Mouse (Mus musculus): ENCODE results near the gene Gpha2.

Gene Gpha2

DNA sequence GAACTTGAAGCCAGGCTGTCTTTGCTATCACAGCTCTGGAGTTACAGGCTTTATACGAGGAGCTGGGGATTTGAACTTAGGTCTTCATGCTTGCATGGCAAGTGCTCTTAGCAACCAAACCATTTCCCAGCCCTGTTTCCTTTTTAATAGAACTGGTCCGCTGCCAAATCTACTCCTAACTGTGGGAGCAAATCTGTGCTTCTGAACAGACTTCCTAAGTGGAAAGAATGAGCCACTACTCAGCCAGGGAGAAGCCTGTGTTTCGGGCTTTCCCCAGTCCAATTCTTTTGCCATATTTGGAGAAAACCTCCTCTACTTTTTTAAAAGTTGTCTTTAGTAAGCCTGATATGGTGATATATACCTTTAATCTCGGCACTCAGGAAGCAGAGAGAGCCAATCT lies 46.6 kb downstream of the Gpha2 start:
- no peak for DNase-seq (ENCODE audit: low read depth, low spot score)

DNA sequence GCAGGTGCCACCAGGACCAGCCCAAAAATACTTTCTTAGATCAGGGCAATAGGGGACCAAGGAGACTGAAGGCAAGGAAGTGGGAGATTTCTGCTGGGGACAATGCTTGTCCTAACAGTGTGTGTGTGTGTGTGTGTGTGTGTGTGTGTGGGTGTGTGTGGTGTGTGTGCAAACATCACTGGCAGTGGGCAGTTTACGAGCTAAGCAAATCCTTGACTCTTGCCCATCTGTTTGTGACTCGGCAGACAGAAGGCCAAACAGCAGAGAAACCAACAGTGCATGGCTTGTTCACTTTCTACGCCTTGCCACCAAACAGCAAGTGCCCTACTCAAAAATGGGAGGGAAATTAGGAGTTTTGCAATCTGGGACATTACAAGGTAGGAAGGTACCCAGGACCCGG lies 47.4 kb downstream of the Gpha2 start:
- DNase-seq (ENCODE audit: low read depth, low spot score): no peak

DNA sequence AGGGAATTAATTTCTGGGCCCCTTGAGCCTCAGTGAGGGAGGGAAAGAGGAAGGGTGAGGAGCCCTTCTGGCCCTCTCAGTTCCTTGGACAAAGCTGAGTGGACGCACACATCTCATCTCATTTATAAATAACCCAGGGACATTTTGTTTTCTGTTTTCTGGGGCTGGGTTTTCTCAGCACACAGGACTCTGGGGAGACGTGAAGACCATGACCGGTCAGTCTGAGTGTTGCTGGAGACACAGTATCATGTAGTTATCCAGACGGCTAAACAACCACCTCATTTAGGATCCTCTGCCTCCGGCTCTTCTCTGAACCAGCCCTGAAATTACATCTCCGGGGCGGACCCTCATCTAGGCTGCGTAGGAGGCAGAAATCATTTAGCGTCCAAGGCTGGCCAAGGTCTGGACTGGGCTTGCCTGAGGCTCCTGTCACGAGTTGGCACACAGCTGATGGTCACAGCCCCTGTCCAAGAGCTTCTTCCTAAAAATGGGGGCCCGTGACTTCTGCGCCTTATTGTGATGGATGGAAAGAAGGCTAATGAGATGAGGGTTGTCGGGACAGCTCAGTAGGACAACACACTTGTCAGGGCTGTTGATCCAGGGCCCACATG lies 47.9 kb downstream of the Gpha2 start:
- no peak for DNase-seq (ENCODE audit: low read depth, low spot score)

DNA sequence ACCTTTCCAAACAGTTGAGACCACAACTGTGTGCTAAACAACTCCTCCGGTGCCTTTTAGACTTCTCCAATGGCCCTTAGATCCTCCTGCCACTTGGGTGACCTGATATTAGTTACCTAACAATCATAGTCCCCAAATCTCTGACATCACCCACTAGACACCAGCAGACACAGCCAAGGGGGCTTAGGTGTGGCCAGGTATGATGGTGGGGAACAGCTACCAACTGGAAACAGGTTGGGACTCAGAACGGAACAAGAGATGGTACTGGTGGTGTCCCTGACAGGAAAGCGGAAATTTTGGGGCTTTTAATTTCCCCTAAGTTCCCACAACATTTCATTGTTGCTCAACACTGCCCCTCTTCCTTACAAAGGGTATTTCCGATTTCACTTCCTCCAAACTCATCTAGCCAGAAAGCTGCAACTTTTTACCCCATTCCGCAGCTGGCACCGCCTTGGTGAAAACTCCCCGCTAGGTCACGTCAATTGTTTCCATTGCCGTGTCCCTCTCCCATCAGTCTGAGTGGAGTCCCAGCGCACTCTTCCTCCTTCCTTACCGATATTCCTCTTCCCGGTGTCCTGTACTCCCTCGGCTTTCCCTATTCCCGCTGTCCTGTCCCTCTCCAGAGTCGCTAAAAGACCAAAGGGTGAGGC lies 49.7 kb downstream of the Gpha2 start:
- DNase-seq (ENCODE audit: low read depth, low spot score): peak; percentile 84

DNA sequence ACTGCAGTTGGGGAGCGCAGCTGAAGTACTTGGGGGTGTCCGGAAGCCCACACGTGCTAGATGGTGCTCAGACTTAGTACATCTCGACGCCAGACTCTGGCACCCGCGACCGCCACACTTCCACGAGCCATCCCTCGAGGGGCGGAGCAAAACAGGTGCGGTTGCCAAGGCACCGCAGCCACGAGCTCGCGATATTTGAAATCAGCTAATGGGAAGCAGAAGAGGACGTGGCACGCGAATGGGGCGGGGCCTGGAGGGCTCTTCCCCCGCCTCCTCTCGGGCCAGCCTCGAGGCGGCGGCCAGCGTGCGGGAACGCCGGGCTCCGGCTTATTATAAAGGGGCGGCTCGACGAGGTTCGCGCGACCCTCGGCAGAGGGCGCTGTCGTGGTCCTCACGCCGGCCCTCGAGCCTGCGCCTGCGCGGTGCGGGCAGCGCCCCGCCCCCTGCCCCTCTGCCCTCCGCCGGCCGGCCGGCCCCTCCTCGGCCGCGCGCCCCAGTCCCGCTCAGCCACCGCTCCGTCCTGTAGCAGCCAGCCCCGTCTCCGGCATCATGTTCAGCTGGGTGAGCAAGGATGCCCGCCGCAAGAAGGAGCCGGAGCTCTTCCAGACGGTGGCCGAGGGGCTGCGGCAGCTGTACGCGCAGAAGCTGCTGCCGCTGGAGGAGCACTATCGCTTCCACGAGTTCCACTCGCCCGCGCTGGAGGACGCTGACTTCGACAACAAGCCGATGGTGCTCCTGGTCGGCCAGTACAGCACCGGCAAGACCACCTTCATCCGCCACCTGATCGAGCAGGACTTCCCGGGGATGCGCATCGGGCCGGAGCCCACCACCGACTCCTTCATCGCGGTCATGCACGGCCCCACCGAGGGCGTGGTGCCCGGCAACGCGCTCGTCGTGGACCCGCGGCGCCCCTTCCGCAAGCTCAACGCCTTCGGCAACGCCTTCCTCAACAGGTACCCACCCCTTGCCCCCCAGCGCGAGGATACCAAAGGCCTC lies 50.5 kb downstream of the Gpha2 start, which contains the start of gene Ehd1:
Gene Ehd1 (plus strand): TSS at position 300 of the 996 bp plus-strand sequence.
- DNase-seq (ENCODE audit: low read depth, low spot score): peak; percentile 98
